Mouse (Mus musculus) CH12.LX (cell line): ENCODE data around the gene Sgsm2. TPM values are rescaled to one million over a fixed set of nuclear protein-coding genes. Genes with fewer than 3 reads are reported as not detected.

Experiments used
- DNase-seq: peaks from one replicate; pipeline ENCODE4 v3.0.0-alpha.2; 2013; ENCODE audit errors: extremely low read depth
- H3K27ac ChIP-seq: 2 replicates; pipeline ENCODE4 v1.5.1; 2012; ENCODE audit warnings: low read depth, mild to moderate bottlenecking, control low read depth, moderate library complexity; ENCODE audit not compliant: insufficient read depth
- H3K27me3 ChIP-seq: replicated peaks from 2 replicates; pipeline ENCODE3; 2012; ENCODE audit warnings: inconsistent platforms
- H3K36me3 ChIP-seq, 2 experiments: replicated peaks in 1 of 2; 2 replicates each; pipeline versions ENCODE3 to v1.6.1; 2012; ENCODE audit warnings: inconsistent platforms in 1 of 2, low read length in 1 of 2, mild to moderate bottlenecking in 1 of 2, mixed read lengths in 1 of 2, moderate library complexity in 1 of 2; ENCODE audit not compliant: control insufficient read depth in 1 of 2, insufficient read depth in 1 of 2
- H3K4me1 ChIP-seq, 2 experiments: 2 replicates each; pipeline ENCODE4 v1.6.1; 2012; ENCODE audit warnings: inconsistent platforms in 1 of 2, moderate library complexity in 1 of 2; ENCODE audit not compliant: insufficient read depth in 2 of 2, control insufficient read depth in 1 of 2
- H3K4me2 ChIP-seq: 2 replicates; pipeline ENCODE4 v1.6.1; 2012; ENCODE audit warnings: low read depth, mild to moderate bottlenecking, control low read depth; ENCODE audit not compliant: poor library complexity, insufficient read depth, severe bottlenecking
- H3K4me3 ChIP-seq, 3 experiments: fragments of 150-350 bp in 1 of 3; sonication (generic) in 1 of 3; replicated peaks in 1 of 3; 2 replicates each; pipeline versions ENCODE3 to v1.5.1; 2011 to 2012; ENCODE audit warnings: low read depth in 2 of 3, low read length in 2 of 3, mild to moderate bottlenecking in 2 of 3, moderate library complexity in 2 of 3, control low read depth in 1 of 3, improper control_type of control experiment in 1 of 3, inconsistent platforms in 1 of 3, mixed read lengths in 1 of 3; ENCODE audit not compliant: poor library complexity in 1 of 3
- H3K79me2 ChIP-seq: replicated peaks from 2 replicates; pipeline ENCODE4 v1.6.1; 2012; ENCODE audit warnings: mild to moderate bottlenecking, moderate library complexity; ENCODE audit not compliant: control insufficient read depth, poor library complexity, insufficient read depth, severe bottlenecking; ENCODE audit errors: extremely low read depth
- H3K9ac ChIP-seq: 2 replicates; pipeline ENCODE4 v1.6.1; 2012; ENCODE audit warnings: low read depth, mild to moderate bottlenecking, control low read depth, moderate library complexity; ENCODE audit not compliant: insufficient read depth
- H3K9me3 ChIP-seq: replicated peaks from 2 replicates; pipeline ENCODE3; 2012; ENCODE audit warnings: low read length, inconsistent platforms, mixed read lengths
- BHLHE40 ChIP-seq: IDR thresholded peaks from 2 replicates; pipeline ENCODE4 v1.6.1; 2011; ENCODE audit warnings: mild to moderate bottlenecking, low read depth, low read length, improper control_type of control experiment
- CHD1 ChIP-seq: IDR thresholded peaks from 2 replicates; pipeline ENCODE4 v1.6.1; 2012; ENCODE audit warnings: low read depth, low read length, improper control_type of control experiment, inconsistent platforms
- CHD2 ChIP-seq: IDR thresholded peaks from 2 replicates; pipeline ENCODE4 v1.6.1; 2011; ENCODE audit warnings: low read length, improper control_type of control experiment
- CTCF ChIP-seq, 2 experiments: IDR thresholded peaks in 1 of 2; conservative IDR thresholded peaks in 1 of 2; 2 replicates each; pipeline ENCODE4 v1.5.1; 2011 to 2012; ENCODE audit warnings: low read depth in 2 of 2, low read length in 2 of 2, improper control_type of control experiment in 1 of 2, inconsistent platforms in 1 of 2, mild to moderate bottlenecking in 1 of 2, moderate library complexity in 1 of 2
- E2F4 ChIP-seq: IDR thresholded peaks from 2 replicates; pipeline ENCODE4 v1.6.1; 2011; ENCODE audit warnings: low read depth, low read length, improper control_type of control experiment; ENCODE audit not compliant: insufficient replicate concordance
- ELF1 ChIP-seq: IDR thresholded peaks from 2 replicates; pipeline ENCODE4 v1.6.1; 2014; ENCODE audit warnings: low read depth, mild to moderate bottlenecking, inconsistent platforms, low read length, improper control_type of control experiment
- EP300 ChIP-seq: IDR thresholded peaks from 2 replicates; pipeline ENCODE4 v1.6.1; 2011; ENCODE audit warnings: low read length, improper control_type of control experiment
- ETS1 ChIP-seq: conservative IDR thresholded peaks from 2 replicates; pipeline ENCODE4 v1.6.1; 2012; ENCODE audit warnings: low read depth, mild to moderate bottlenecking, inconsistent platforms, low read length, improper control_type of control experiment, moderate library complexity
- GABPA ChIP-seq: IDR thresholded peaks from 2 replicates; pipeline ENCODE4 v1.6.1; 2012; ENCODE audit warnings: low read depth, low read length, improper control_type of control experiment, inconsistent platforms; ENCODE audit not compliant: insufficient replicate concordance
- HCFC1 ChIP-seq: IDR thresholded peaks from 2 replicates; pipeline ENCODE4 v1.6.1; 2012; ENCODE audit warnings: low read depth, mild to moderate bottlenecking, inconsistent platforms, low read length, improper control_type of control experiment
- IRF4 ChIP-seq: IDR thresholded peaks from 2 replicates; pipeline ENCODE4 v1.6.1; 2014; ENCODE audit warnings: low read depth, mild to moderate bottlenecking, inconsistent platforms, low read length, improper control_type of control experiment
- JUN ChIP-seq: IDR thresholded peaks from 2 replicates; pipeline ENCODE4 v1.6.1; 2011; ENCODE audit warnings: low read depth, mild to moderate bottlenecking, low read length, improper control_type of control experiment, moderate library complexity; ENCODE audit not compliant: insufficient read depth
- JUND ChIP-seq: conservative IDR thresholded peaks from 2 replicates; pipeline ENCODE4 v1.6.1; 2011; ENCODE audit warnings: low read depth, low read length, improper control_type of control experiment
- KAT2A ChIP-seq: IDR thresholded peaks from 2 replicates; pipeline ENCODE4 v1.6.1; 2012; ENCODE audit warnings: low read length, improper control_type of control experiment, inconsistent platforms; ENCODE audit not compliant: insufficient replicate concordance
- MAFK ChIP-seq: IDR thresholded peaks from 2 replicates; pipeline ENCODE4 v1.6.1; 2011; ENCODE audit warnings: low read length, improper control_type of control experiment; ENCODE audit not compliant: insufficient replicate concordance
- MAX ChIP-seq: IDR thresholded peaks from 2 replicates; pipeline ENCODE4 v1.6.1; 2011; ENCODE audit warnings: low read length, improper control_type of control experiment
- MAZ ChIP-seq: IDR thresholded peaks from 2 replicates; pipeline ENCODE4 v1.6.1; 2012; ENCODE audit warnings: low read depth, mild to moderate bottlenecking, inconsistent platforms, low read length, improper control_type of control experiment, moderate library complexity
- MEF2A ChIP-seq: IDR thresholded peaks from 2 replicates; pipeline ENCODE4 v1.6.1; 2014; ENCODE audit warnings: low read depth, mild to moderate bottlenecking, inconsistent platforms, low read length, improper control_type of control experiment, borderline replicate concordance
- MXI1 ChIP-seq: IDR thresholded peaks from 2 replicates; pipeline ENCODE4 v1.6.1; 2011; ENCODE audit warnings: mild to moderate bottlenecking, low read depth, low read length, improper control_type of control experiment
- MYC ChIP-seq: IDR thresholded peaks from 2 replicates; pipeline ENCODE4 v1.6.1; 2011; ENCODE audit warnings: low read depth, mild to moderate bottlenecking, improper control_type of control experiment, low read length
- NELFE ChIP-seq: IDR thresholded peaks from 2 replicates; pipeline ENCODE4 v1.6.1; 2011; ENCODE audit warnings: low read depth, low read length, improper control_type of control experiment
- NRF1 ChIP-seq: IDR thresholded peaks from 2 replicates; pipeline ENCODE4 v1.6.1; 2014; ENCODE audit warnings: low read depth, mild to moderate bottlenecking, inconsistent platforms, low read length, improper control_type of control experiment, moderate library complexity
- PAX5 ChIP-seq: IDR thresholded peaks from 2 replicates; pipeline ENCODE4 v1.6.1; 2012; ENCODE audit warnings: low read length, inconsistent platforms, mixed read lengths
- POLR2A ChIP-seq: IDR thresholded peaks from 2 replicates; pipeline ENCODE4 v1.6.1; 2011; ENCODE audit warnings: low read depth, mild to moderate bottlenecking, improper control_type of control experiment, low read length
- POLR2AphosphoS2 ChIP-seq: IDR thresholded peaks from 2 replicates; pipeline ENCODE4 v1.6.1; 2011; ENCODE audit warnings: low read depth, low read length, improper control_type of control experiment
- RAD21 ChIP-seq: IDR thresholded peaks from 2 replicates; pipeline ENCODE4 v1.6.1; 2011; ENCODE audit warnings: low read depth, mild to moderate bottlenecking, low read length, improper control_type of control experiment, moderate library complexity
- RCOR1 ChIP-seq: conservative IDR thresholded peaks from 2 replicates; pipeline ENCODE4 v1.6.1; 2012; ENCODE audit warnings: low read depth, mild to moderate bottlenecking, inconsistent platforms, low read length, improper control_type of control experiment
- SIN3A ChIP-seq: IDR thresholded peaks from 2 replicates; pipeline ENCODE4 v1.6.1; 2012; ENCODE audit warnings: low read length, improper control_type of control experiment, inconsistent platforms
- SMC3 ChIP-seq: IDR thresholded peaks from 2 replicates; pipeline ENCODE4 v1.6.1; 2011; ENCODE audit warnings: low read depth, low read length, improper control_type of control experiment
- TBP ChIP-seq: conservative IDR thresholded peaks from 2 replicates; pipeline ENCODE4 v1.6.1; 2011; ENCODE audit warnings: low read depth, low read length, improper control_type of control experiment
- TCF12 ChIP-seq: IDR thresholded peaks from 2 replicates; pipeline ENCODE4 v1.6.1; 2014; ENCODE audit warnings: low read depth, mild to moderate bottlenecking, inconsistent platforms, low read length, improper control_type of control experiment
- UBTF ChIP-seq: IDR thresholded peaks from 2 replicates; pipeline ENCODE4 v1.6.1; 2012; ENCODE audit warnings: low read depth, mild to moderate bottlenecking, inconsistent platforms, low read length, improper control_type of control experiment, moderate library complexity
- USF1 ChIP-seq: IDR thresholded peaks from 2 replicates; pipeline ENCODE4 v1.6.1; 2014; ENCODE audit warnings: low read depth, mild to moderate bottlenecking, inconsistent platforms, low read length, improper control_type of control experiment
- USF2 ChIP-seq: conservative IDR thresholded peaks from 2 replicates; pipeline ENCODE4 v1.6.1; 2011; ENCODE audit warnings: low read depth, low read length, improper control_type of control experiment
- ZC3H11A ChIP-seq: IDR thresholded peaks from 2 replicates; pipeline ENCODE4 v1.6.1; 2012; ENCODE audit warnings: low read depth, mild to moderate bottlenecking, inconsistent platforms, low read length, improper control_type of control experiment
- ZKSCAN1 ChIP-seq: IDR thresholded peaks from 2 replicates; pipeline ENCODE4 v1.6.1; 2012; ENCODE audit warnings: low read depth, inconsistent platforms, low read length, improper control_type of control experiment, borderline replicate concordance
- ZMIZ1 ChIP-seq: IDR thresholded peaks from 2 replicates; pipeline ENCODE4 v1.6.1; 2012; ENCODE audit warnings: low read depth, mild to moderate bottlenecking, inconsistent platforms, low read length, improper control_type of control experiment
- ZNF384 ChIP-seq: IDR thresholded peaks from 2 replicates; pipeline ENCODE4 v1.6.1; 2012; ENCODE audit warnings: low read depth, low read length, improper control_type of control experiment, inconsistent platforms
- dilution Hi-C: fragments of 300-500 bp; cut with MboI; formaldehyde crosslinking; loops from 2 replicates; pipeline ENCODE4 v1.14.3; 2020; ENCODE audit warnings: low sequenced_read_pairs; ENCODE audit not compliant: extremely low pct_unique_long_range_greater_than_20kb, extremely low pct_ligation_motif_present
- in situ Hi-C: fragments of 300-500 bp; cut with MboI; formaldehyde crosslinking; loops from 3 replicates; pipeline ENCODE4 v1.14.3; 2019; ENCODE audit warnings: low sequenced_read_pairs, low pct_ligation_motif_present, low pct_unique_long_range_greater_than_20kb, mixed read lengths
- polyA plus RNA-seq: library from polyadenylated mRNA; unstranded; fragments of >175 nt; gene quantifications from 2 replicates; pipeline ENCODE4 v1.2.1, GENCODE M21; 2012; ENCODE audit warnings: low read depth; ENCODE audit not compliant: insufficient read length
- total RNA-seq, 2 experiments: library from RNA; depleted of rRNA; stranded (reverse); fragments of 300-350 nt in 1 of 2; fragments of >200 nt in 1 of 2; gene quantifications; 2 replicates each; pipeline ENCODE4 v1.2.3; 2012 to 2014

Gene Sgsm2
- total and polyA plus RNA-seq, 3 experiments = 0.75 to 3.8 (median 3.1) TPM

DNA sequence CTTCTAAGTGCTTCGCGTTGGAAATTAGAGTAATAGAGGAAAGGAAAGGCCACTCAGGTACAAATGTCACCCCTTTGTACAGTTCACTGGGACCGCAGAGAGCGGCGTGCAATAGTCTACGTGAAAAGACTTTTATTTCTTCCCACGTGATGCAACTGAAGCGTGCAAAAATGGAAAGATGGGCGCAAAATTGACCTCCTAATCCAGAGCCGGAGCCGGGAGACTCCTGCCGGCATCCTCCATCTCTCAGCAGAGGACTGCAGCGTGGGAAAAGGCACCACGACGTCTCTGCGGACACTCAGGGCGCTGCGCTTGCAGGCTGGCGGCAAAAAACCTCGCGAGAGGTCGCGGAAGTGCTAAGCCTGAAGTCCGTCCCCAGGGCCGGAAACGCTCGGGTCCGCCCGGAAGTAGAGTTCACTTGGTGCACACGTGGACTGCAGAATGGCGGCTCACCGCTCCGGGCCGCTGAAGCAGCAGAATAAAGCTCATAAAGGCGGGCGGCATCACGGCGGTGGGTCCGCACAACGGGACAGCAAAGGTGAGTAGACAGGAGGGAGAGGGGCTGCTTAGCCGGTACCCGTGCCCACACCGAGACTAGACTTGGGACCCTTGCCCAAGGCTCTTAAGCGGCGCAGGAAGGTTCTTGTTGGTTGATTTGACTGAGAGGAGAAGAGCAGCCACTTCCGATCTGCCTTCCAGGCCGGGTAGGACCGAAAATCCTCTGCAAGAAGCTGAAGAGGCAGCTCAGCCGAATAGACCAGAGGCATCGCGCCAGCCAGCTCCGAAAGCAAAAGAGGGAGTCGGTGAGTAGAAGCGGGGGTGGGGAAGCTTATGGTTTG is 1.0 kb upstream of the Sgsm2 start, which contains the start of gene Tsr1:
Tsr1 (plus strand) TSS at position 394 of the 839 bp plus-strand sequence.
- H3K4me3 ChIP-seq = peak within 1 kb of the TSS; percentile 59 to 97 (median 91)
- H3K79me2 ChIP-seq = peaks cover 45% of the 10 kb centered on the region
- H3K9ac ChIP-seq = peak within 1 kb of the TSS; percentile 70
- H3K27ac ChIP-seq = peak within 1 kb of the TSS; percentile 41
- no peaks in the 10 kb centered on the region for H3K27me3 ChIP-seq
- in situ Hi-C loops = no loop called here
- peaks cover 5 to 43% of the 10 kb centered on the region in 2 experiments; a peak in 3 of 4 replicates for H3K4me1 ChIP-seq
- H3K9me3 ChIP-seq = no peaks in the 10 kb centered on the region
- H3K4me2 ChIP-seq = peak within 1 kb of the TSS; percentile 96
- peaks cover 27 to 38% of the 10 kb centered on the region in 2 experiments for H3K36me3 ChIP-seq
- TF ChIP-seq MAFK (0 out of 2 replicates have a peak, but pooled peaks have one; percentile 22), BHLHE40 (peak; percentile 42; the same call in 1 of the 2 replicates), RAD21 (no peak), KAT2A (peak; percentile 81), POLR2AphosphoS2 (peak; percentile 81), RCOR1 (no peak; the same call in 1 of the 2 replicates), JUND (no peak), NELFE (peak; percentile 96), ZKSCAN1 (no peak), GABPA (no peak), NRF1 (peak; percentile 54), POLR2A (peak; percentile 96), SMC3 (no peak), ZNF384 (no peak), MEF2A (peak; percentile 24; the same call in 1 of the 2 replicates), JUN (no peak), CTCF (conservative IDR thresholded peaks at IDR 0.05 in 1 of 2, IDR thresholded peaks at IDR 0.05 in 1 of 2; ENCODE audit: low read depth in 2 of 2, low read length in 2 of 2) (no peak), MAZ (no peak), TBP (peak; percentile 91), USF2 (peak; percentile 21; the same call in 1 of the 2 replicates), HCFC1 (peak; percentile 83), ZC3H11A (no peak), EP300 (no peak), USF1 (peak; percentile 59), ZMIZ1 (peak; percentile 71), MYC (peak; percentile 99), ELF1 (peak; percentile 95), UBTF (no peak), E2F4 (0 out of 2 replicates have a peak, but pooled peaks have one; percentile 67), TCF12 (peak; percentile 97), ETS1 (no peak; the same call in 1 of the 2 replicates), PAX5 (no peak), SIN3A (peak; percentile 89), IRF4 (0 out of 2 replicates have a peak, but pooled peaks have one; percentile 6), MXI1 (peak; percentile 100), CHD1 (no peak), CHD2 (peak; percentile 98), MAX (peak; percentile 98)
- DNase-seq = peak; percentile 98
- dilution Hi-C loops = no loop called here
